Mouse (Mus musculus): Measurements from ENCODE around the gene Agl.

Gene Agl

DNA sequence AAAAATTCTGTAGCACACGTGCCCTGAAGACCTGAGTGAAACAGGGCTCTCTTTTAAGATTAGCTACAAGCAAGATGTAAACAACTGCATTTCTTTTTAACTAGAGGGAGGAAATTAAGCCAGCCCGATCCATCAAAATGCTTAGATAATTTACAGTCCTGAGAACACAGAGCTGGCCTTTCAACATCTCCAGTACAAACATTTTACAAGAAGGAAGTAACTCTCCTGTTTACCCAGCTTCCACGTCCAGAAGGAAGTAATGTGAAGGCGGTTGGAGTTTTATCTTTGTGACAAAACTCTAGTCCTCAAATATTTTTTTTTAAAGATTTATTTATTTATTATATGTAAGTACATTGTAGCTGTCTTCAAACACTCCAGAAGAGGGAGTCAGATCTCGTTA is 67.9 kb downstream of the Agl start:
- DNase-seq, result no peak

- no peak for DNase-seq
Observed at GRCm38 (mm10) chr3:116737326-116737731, 70.6 kb downstream of the Agl start.

GRCm38 (mm10) chr3:116729483-116730174 is 78.3 kb downstream of the Agl start:
- no peak for DNase-seq

DNA sequence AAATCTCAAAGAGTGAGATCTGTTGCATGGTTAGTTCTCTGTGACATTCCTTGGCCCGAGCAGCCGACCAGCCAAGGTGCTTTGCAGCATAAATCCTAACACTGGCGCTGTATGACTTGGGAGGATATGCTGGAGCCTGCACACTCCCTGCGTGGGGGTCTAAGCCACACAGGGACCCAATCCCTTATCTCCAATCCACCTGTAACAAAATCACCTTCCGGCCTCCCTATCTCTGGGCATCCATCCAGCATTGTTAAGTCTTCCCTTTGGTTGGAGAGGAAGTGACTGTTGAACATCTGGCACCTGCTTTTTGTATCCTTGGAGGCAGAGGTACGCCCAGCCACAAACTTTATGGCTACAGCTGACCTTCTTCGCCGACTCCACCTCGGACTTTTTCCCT is 81.2 kb downstream of the Agl start:
- DNase-seq, result no peak

DNA sequence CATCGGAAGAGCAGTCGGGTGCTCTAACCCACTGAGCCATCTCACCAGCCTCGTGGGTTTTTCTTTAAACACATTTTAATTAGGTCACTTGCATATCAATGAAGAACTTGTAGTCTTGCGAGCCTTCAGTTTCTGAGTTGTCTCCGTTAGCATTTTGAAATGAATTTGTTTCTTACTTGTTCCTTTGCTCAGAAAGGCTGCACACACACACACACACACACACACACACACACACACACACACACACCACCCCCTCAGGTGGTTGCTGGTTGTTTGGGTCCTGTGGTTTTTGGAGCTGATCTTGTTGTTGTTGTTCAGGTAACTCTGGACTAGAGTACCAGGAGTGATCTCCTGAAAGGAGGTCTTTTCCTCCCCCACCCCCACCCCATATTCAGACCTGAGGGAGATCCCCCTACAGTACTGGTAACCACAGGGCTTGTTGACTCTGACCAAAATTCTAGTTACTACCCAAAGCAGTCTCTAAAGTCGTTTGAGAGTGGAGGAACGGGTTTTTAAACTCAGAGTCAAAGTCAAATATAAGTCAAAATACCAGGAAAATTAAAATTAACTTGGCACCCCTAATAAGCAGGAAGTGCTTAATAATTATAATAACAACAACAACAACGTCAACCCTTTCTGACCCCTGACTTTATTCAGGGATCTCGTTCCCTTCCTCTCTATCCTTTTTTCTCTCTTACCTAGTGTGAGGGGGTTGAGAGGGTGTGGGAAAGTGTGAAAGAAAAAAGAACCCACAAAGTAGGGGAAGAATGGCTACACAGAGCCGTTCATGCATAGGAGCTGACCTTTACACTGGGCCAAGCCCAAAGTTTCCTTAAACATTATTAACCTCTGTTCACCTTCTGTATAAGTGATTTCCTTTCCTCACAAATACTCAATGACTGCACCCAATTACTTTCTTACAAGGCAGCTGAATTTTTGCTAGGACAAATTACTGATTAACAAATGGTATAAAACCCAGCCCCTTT is 84.2 kb downstream of the Agl start:
- DNase-seq, result no peak

- DNase-seq, result no peak
Observed at GRCm38 (mm10) chr3:116722980-116723379, 85.0 kb downstream of the Agl start.

DNA sequence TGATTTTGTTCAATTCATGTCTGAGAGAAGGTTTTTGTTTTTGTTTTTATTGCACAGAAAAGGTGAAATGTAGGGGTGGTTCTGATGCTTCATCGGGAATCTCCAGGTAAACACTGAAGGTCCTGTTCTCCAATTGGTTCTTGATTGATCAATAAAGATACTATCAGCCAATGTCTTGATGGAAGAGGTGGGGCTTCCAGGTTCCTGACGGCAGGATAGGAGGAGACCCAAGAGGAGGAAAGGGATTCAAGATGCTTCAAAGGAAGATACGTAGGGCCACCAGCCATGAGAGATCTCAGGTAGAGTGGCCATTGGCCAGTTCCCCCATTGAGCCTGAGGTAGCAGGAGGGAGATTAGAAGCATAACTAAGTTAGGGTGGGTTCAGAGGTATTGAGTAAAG is 89.0 kb downstream of the Agl start:
- DNase-seq, result no peak

DNA sequence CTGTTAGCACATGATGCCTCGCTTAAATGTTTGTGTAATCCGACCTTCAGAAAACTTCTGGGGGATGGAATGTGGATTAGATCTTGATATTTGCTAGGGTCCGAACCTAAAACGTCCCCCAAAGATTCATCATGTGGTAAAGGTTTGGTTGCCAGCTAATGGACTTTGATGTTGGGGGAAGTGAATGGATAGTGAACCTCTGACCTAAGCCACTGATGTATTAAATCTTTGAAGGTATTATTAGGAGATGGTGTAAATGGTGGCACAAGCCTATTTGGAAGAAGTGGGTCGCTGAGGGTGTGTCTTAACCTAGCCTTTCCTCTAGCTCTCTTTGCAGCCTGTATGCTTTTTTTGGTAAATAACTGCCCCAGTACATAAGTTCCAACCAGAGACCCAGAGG is 94.9 kb downstream of the Agl start:
- no peak for DNase-seq

DNA sequence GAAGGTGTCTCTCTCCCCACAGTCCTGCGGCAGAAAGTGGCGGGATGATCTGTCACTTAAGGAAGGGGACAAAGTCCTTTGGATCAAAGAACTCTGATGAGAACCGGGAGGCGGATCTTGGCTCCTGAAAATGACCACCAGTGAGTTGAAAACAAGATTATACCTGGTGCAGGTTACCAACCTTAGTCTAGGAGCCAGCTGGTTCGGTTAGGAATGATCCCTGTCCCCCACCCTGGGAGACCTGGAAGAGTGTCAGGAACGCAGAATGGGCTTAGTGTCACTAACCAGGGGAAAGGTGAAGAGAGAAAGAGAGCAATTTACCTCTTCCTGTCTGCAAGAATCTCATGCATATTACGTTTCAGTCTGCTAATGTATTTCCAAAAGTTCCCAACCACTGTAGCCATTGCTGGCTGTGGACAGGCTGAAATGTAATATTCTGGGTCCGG is 95.5 kb downstream of the Agl start, which contains the start of gene Slc35a3:
Gene Slc35a3, minus strand, starts transcription at position 396 of the 446 bp plus-strand sequence.
- no peak for DNase-seq

DNA sequence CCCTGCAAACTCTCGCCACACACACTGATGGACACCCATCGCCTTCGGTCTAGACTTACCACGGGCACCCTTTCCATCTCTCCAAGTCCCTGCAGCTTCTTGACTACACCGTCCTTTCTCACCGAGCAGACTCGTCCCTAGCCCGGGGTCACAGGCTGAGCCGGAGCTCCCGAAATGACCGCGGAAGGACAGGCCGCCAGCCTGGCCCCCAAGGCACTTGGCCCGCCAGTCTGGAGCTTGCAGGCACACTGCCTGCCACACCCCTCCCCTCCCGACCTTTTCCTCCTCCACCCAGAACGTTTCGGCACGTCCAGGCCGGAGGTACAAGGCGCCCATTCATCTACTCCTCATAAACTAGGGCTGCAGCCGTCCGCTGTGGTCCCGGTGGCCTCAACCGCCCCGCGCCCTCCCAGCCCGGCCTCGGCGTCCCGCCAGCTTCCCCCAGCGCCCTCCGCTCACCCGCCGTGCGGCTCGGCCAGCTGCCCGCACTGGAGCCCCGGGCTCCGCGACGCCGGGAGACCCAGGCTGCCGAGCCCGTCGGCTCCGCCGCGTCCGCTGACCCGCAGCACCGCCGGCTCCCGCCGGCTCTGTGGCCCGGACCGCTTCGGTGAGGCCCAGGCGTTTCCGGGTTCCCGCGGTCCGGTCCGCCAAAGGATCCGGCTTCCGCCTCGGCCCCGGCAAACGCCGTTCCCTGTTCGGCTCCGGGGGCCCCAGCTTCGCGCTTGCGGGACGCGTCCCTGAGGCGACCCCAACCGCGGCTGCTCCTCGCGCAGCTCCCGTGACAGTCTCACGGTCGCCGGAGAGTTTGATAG is 96.1 kb downstream of the Agl start:
- peak; percentile 82 for DNase-seq

DNA sequence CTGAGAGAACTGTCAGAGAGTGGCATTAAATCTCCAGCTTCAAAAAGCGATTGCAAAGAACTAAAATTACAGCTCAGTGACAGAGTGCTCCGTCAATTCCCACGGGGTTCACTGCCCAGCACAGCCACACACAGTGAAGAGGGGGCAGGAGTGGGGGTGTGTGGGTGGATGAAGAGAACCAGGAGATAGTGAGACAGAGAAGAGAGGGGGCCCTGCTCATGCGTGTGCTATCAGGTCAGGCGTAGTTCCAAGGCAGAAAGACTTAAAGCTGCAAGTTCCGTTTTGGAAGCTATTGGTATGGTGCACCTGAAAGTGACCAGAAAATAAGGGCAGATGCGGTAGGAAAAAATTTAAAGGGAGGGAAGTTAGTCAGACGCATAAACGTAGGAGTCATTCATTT is 97.0 kb downstream of the Agl start:
- DNase-seq, result no peak

- no peak for DNase-seq
Observed at GRCm38 (mm10) chr3:116705637-116706204, 102.2 kb downstream of the Agl start.

DNA sequence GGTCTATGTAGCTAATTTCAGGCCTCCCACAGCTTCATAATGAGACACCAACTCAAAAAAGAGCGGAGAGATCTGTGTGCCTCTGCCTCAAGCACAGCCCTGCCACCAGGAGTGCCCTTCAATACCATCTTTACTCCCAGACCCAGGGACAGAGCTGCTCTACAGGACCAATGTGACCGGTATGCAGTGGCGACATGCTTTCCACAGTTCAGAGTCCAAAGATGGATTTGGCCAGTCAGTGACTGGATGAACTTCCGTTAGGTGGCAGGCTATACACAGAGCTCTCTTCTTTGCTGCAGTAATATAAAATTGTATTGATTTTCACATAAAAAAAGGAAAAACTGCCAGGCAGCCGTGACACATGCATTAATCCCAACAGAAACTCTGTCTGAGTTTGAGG is 104.1 kb downstream of the Agl start:
- no peak for DNase-seq

DNA sequence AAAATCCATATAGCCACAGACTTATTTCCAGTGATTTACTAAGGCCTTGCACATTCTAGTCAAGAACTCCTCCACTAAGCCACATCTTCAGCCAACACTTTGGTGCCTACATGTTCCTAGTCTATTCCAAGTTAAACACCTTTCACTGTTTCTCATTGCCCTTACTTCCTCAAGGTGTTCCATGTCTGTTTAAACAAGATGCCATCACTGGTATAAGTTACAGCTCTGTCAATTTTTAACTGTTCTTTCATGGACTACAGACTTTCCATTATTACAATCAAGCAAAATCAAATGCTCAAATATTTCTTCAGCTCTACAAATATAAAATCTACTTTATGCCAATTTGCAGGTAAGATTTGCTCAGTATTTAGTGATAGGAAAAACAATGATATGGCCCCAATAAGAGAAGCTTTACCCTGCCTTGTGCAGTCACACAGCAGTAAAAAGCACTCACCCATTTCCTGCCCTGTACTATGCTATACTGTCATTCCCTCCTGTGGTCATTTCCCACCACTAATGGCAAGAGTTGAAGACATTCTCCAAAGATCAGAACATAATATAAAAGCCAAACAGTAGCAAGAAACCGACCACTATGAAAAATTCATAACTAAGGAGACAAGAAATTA is 105.2 kb downstream of the Agl start:
- DNase-seq, result no peak

DNA sequence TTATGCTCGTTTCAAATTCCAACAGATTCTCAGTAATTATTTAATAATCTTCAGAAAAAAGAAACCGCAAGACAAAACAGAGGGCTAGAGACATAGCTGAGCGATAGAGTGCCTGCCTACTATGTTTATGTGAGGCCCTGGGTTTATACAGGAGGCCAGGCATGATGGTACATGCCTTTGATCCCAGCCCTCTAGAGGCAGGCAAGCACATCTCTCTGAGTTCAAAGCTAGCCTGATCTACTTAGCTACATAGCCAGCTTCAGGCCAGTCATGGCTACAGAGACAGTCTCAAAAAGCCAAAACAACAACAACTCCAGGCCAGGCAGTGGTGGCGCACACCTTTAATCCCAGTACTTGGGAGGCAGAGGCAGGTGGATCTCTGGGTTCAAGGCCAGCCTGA is 106.4 kb downstream of the Agl start:
- DNase-seq, result no peak

GRCm38 (mm10) chr3:116698786-116699185 is 109.2 kb downstream of the Agl start:
- no peak for DNase-seq

DNA sequence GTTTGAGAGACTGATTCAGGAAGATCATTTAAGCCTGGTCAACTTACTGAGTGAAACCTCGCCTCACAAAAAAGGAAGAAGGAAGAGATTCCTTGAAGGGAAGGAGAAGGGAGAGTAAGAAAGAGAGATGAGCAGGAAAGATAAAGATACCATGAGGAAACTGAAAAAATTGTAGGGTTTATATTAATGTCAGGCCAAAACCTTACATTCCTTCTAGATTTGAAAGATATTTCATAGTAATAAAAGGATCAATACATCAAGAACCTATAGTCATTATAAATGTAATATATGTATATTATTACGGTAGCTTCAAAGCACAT is 112.3 kb downstream of the Agl start:
- no peak for DNase-seq

DNA sequence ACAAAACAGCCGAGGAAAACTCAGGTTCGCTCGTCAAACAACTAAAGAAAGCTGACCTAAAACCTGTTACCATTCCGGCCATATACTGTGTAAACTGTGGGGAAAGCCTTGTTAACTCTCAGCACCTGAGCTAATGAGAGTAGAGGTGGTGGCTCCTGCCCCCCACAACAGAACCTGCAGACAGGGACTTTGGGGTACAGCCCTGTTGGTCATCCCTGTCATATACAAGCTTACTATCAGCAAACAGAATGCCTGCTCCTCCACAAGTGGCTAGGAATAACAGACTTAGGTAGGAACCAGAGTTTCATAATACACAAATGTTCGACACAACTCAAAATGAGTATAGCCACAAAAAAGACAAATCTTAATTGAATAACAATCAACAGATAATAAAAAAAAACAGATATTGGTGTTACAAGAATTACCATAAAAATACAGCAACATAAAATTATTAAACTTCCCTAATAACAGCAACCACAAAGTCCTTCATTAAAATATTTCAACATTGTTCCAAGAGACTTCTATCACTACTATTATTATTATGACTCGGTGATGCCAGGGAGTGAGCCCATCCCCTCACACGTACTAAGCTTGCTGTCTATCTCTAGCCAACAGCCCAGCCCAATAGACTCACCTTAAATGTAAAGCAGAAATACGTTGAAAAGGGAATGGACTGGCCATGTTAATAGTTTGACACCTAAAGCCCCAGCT is 112.9 kb downstream of the Agl start:
- no peak for DNase-seq

- DNase-seq, result no peak
Observed at GRCm38 (mm10) chr3:116694312-116694711, 113.7 kb downstream of the Agl start.
